Mouse (Mus musculus) lung, postnatal 36 days (tissue): ENCODE measurements around the gene Gm9887.
"Not testable (repeated sequence)": the region's sequence is repeated elsewhere in the genome, so short reads cannot be mapped to it uniquely, and the experiment has no call there.

Source experiments
- DNase-seq: peaks from one replicate; pipeline ENCODE4 v3.0.0; 2022; ENCODE audit warnings: mixed read lengths

Gene Gm9887

GRCm38 (mm10) chr12:69385542-69386280 lies 13.5 kb upstream of the Gm9887 start:
- DNase-seq = no peak

DNA sequence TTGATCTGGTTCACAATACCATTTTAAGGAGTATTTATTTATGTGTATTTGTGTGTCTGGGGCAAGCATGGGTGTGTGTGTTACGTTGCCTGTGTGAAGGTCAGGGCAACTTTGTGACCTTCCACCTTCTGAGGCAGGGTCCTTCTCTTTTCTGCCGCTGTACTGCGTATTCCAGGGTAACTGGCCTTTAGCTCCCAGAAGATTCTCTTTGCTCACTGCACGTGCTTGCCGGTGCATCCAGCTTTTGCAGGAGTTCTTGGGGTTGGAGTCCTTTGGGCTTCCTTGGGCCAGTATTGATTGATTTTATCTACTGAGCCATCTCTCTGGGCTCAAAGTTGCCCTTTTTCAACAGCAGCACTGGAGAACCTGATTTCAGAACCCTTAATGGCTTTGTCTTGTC lies 12.3 kb upstream of the Gm9887 start:
- DNase-seq = no peak

GRCm38 (mm10) chr12:69382880-69383279 lies 10.6 kb upstream of the Gm9887 start:
- DNase-seq = no peak

- DNase-seq = no peak
These were observed 6.5 kb upstream of the Gm9887 start for GRCm38 (mm10) chr12:69378558-69379454.

GRCm38 (mm10) chr12:69377636-69378035 lies 5.4 kb upstream of the Gm9887 start:
- not testable (repeated sequence) for DNase-seq

DNA sequence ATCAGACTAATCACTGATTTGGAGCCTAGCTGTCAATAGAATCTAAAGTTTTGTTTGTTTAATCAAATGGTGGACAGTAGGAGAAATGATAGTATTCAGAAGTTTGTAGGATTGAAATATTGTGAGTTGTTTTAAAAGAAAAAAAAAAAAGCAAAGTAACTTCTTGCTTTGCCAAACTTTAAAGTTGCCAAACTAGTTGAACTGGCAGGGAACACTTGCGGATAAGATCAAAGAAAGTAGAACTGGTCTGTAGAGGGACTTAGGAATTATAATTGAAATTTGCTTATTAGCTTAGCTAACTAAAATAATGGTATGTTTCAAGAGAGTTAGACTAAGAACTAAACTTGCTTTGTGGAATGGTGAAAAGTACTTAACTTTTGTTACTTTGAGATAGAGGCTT lies 4.9 kb upstream of the Gm9887 start:
- DNase-seq = no peak

DNA sequence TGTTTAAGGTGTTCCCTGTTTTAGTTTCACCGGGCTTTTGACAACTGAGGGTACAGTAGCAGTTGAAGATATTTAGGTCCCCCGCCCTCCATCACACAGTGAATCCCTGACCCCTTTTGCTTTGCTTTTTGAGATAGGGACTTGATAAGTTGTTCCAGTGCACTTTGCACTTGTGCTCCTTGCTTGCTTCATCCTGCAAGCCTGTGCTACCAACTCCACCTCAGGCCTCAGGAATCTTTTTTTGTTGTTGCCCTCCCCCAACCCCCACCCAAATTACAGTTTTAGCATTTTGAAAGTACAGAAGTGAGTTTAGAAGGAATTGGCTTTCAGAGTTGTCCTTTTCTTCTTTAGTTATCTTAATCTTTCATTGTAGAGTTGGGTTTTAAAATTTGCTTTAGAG lies 3.9 kb upstream of the Gm9887 start:
- no peak for DNase-seq

DNA sequence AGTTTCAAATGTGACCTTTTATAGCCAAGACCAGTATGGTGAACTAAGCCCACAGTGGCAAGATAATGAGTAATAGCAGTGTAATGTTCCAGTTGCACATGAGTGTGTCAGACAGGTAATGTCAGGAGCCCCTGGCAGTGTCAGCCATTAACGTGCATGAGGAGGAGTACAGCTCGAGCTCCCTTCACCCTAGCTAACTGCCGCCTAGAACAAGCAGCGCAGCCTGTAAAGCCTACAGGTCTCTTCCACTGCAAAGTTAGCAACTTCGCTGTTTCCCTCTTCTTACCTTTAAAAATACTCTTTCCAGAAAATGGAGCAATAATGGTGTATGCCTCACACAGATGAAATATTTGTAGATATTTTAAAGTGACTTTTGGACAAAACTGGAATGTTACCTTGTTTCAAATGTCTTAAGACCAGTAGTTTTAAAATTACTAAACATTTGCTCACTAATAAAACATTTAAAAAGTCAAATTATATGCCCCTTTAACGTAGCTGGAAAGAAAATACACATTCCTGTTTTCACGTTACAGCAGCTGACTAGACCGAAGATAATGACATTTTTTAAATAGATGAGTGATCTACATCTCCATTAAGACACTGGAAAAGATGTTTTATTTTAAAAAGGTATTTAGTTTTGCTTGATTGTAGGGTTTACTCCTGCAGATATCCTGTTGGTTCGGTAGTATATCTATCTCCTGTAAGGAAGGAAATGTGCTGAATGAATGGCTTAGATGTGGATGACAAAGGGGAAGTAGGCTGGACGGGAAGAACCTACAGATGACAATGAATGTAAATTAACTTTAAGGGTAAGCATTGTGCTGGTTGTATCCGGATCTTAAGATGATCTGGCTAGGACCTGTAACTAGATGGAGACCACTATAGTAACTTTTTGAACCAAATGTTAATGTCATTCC lies 1.9 kb upstream of the Gm9887 start:
- DNase-seq = peak; percentile 27

GRCm38 (mm10) chr12:69372731-69373331 lies 573 bp upstream of the Gm9887 start:
- DNase-seq = peak; percentile 19

DNA sequence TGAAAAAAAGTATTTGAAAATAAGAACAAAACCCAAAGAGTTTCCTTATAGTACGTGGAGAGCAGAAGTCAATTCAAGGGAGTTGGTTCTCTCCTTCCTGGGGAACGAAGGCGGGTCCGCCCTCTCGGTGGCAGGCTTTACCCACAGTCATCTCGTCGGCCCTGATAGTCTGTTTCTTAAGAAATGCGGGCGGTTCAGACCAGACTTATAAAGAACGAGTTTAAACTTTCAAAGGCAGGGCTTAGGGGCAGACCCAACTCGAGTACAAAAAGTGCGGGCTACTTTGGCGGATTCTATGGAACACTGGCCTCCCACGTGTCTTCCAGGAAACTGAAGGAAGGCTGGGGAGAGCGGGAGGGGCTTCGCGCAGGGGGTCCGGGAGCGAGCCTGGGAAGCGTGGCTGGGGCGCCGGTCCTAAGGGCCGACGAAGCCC lies 821 bp downstream of the Gm9887 start:
- DNase-seq = peak; percentile 84

DNA sequence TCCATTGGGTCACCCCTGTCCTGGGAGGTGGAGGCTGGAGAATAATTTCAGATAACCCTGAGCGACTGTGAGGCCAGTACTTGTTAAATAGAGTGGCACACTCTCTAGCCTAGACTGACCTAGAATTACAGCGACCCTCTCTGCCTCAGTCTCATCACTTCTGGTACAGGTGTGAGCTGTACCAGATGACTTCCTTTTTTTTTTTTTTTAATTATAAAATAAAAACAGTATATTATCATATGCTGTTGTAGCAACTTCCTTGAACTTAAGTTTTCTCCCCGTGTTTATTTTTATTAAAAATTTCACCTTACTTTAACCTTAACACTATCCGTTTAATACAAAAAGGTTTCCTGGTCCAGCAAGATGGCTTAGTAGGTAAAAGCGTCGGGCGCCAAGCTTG lies 1.3 kb downstream of the Gm9887 start:
- DNase-seq = no peak

- DNase-seq = no peak
These were observed 4.7 kb downstream of the Gm9887 start for GRCm38 (mm10) chr12:69367557-69367956.

- no peak for DNase-seq
These were observed 5.8 kb downstream of the Gm9887 start for GRCm38 (mm10) chr12:69366424-69366823.

DNA sequence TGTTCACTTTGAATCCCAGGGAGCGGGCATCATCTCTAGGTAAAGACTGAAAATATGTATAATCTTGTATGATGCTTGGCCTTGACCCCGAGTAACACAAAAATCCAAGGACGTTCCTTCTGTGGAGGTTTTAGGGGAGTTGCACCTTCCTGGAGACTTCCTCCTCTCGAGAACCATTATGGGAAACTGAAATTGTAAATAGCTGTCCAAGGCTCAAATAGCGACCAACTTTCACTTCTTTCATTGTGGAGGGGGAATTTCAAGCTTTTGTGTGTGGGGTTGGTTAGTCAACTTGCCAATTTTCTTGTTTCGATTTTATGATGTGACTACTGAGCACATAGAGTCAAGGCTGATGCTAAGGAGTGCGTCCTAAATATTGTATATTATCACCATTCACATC lies 6.5 kb downstream of the Gm9887 start:
- DNase-seq = no peak

GRCm38 (mm10) chr12:69363899-69364762 lies 8.1 kb downstream of the Gm9887 start:
- DNase-seq = peak; percentile 92

GRCm38 (mm10) chr12:69363110-69363509 lies 9.1 kb downstream of the Gm9887 start:
- not testable (repeated sequence) for DNase-seq

GRCm38 (mm10) chr12:69362388-69362787 lies 9.9 kb downstream of the Gm9887 start:
- DNase-seq = no peak

- no peak for DNase-seq
These were observed 10.3 kb downstream of the Gm9887 start for GRCm38 (mm10) chr12:69361919-69362318.

DNA sequence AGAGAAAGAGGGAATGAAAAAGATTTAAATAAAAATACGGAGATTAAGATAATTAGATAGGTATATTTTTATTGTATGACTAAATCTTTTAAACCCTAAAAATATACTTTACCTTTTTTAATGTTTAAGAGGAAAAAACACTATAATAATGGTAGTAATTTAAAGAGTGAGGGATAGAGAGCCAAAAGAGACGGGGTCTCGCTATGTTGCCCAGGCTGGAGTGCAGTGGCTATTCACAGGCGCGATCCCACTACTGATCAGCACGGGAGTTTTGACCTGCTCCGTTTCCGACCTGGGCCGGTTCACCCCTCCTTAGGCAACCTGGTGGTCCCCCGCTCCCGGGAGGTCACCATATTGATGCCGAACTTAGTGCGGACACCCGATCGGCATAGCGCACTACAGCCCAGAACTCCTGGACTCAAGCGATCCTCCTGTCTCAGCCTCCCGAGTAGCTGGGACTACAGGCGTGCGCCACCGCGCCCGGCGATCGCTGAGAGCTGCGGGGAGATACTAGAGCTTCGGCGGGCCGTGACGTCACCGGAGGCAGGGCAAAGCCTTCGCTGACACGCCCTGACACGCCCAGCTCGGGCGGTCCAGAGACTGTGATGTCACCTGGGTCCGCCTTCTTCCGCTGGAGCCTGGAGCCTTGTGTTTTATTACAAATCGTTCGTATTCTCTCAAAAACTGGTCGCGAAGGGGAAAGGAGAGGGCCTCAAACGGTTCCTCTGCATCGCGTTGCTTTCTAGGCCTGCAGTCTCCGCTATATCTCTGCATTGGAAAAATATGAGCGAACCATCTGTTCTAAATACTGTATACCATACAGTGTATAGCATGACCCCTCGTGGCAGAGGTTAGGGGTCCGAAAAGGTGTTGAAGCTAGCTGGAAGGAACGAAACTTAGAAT lies 11.0 kb downstream of the Gm9887 start:
- DNase-seq = peak; percentile 99

DNA sequence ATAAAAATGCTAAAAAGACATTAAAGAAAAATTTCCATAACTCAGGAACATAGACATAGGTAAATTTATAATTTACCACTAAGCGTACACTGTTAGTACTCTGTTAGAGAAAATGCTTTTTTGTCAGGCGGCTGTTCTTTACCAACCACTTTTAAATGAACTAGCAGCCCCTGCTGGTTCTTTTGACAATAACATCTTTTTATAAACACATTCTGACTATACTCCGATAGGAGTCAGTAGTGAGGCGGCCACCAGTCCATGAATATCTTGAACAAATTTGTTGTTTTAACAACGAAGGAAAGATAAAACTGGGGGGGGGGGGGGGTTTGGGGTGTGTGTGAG lies 11.6 kb downstream of the Gm9887 start:
- DNase-seq = peak; percentile 87

- DNase-seq = no peak
These were observed 15.0 kb downstream of the Gm9887 start for GRCm38 (mm10) chr12:69357300-69357646.
